Mouse (Mus musculus): ENCODE results near the gene Rnf220. TPM values are rescaled to one million over a fixed set of nuclear protein-coding genes. Genes with fewer than 3 reads are reported as not detected.
A peak's percentile ranks its signal among the peaks of the same experiment; 100 is the strongest.

Rnf220 gene
- polyA plus RNA-seq, 1 experiment from 2014 or later: 55.5 TPM

DNA sequence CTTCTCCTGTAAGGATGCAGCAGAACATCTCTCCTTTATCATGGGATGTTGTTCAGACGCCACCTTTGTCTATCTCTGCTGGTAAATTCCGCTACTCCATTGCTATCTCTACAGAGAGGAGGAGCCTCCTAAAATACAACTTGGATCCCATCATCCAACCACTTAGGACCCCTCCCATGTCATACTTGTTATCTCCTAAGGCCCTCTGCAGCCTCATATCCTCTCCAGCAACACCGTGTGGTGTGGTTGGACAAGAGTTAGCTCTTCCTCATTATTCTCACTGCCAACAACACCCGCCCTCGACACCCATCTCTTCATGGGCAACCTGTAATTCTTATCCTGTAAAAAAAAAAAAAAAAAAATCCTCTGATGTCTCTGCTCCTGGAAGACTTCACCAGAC is 175.8 kb downstream of the Rnf220 start:
- peaks cover 21% of the 10 kb centered on the region for H3K27me3 ChIP-seq (ENCODE audit: control insufficient read depth, insufficient read depth, low read length)
- WGBS: 93% methylated on average over 5 of the region's 5 CpGs
- H3K4me1 ChIP-seq (replicated peaks; ENCODE audit: control insufficient read depth, insufficient read depth, low read length): peaks cover 2% of the 10 kb centered on the region; the same call in 1 of the 2 replicates

DNA sequence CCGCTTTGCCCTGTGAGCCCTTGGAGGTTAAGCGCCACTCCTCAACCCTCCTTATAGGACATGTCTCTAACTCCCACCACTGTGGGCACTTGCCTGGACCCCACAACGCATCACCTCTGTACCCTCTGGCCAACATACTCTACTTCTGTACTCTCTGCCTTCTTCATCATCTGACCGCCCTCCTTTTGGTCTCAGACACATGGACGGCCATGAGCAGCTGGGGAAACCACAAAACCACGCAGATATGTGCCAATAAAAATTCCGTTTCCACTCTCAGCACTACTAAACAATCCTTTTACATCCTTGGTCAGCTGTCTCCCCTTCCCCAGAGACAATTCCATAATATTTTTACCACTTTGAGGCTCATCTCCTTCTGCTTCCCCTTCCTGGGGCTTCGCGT is 178.3 kb downstream of the Rnf220 start:
- Histone ChIP-seq H3K9me3 (ENCODE audit: control insufficient read depth, low read length) (no peaks in the 10 kb centered on the region), H3K27me3 (ENCODE audit: control insufficient read depth, insufficient read depth, low read length) (peaks cover 32% of the 10 kb centered on the region), H3K36me3 (ENCODE audit: control insufficient read depth, insufficient read depth, low read length) (no peaks in the 10 kb centered on the region), H3K4me2 (replicated peaks; ENCODE audit: low read depth, low read length) (no peak overlapping the region), H3K27ac (ENCODE audit: low read depth, low read length) (peak overlapping the region; percentile 76; the same call in 1 of the 2 replicates), H3K4me3 (ENCODE audit: low read depth, low read length) (no peak overlapping the region), H3K9ac (ENCODE audit: low read depth, low read length) (no peak overlapping the region), H3K4me1 (replicated peaks; ENCODE audit: control insufficient read depth, insufficient read depth, low read length) (peaks cover 5% of the 10 kb centered on the region; the same call in 1 of the 2 replicates)
- 93% methylated on average over 9 of the region's 9 CpGs for WGBS
- no peak for DNase-seq (ENCODE audit: low spot score)
- ATAC-seq (ENCODE audit: low FRiP score): no peak

More for the DNA sequence above, 175.8 kb downstream of the Rnf220 start:
- DNase-seq (ENCODE audit: low spot score) (no peak), ATAC-seq (ENCODE audit: low FRiP score) (no peak)
- no peak overlapping the region for H3K4me3 ChIP-seq (ENCODE audit: low read depth, low read length)
- no peak overlapping the region for H3K9ac ChIP-seq (ENCODE audit: low read depth, low read length)
- no peaks in the 10 kb centered on the region for H3K36me3 ChIP-seq (ENCODE audit: control insufficient read depth, insufficient read depth, low read length)
- no peak overlapping the region for H3K4me2 ChIP-seq (replicated peaks; ENCODE audit: low read depth, low read length)
- no peaks in the 10 kb centered on the region for H3K9me3 ChIP-seq (ENCODE audit: control insufficient read depth, low read length)
- H3K27ac ChIP-seq (ENCODE audit: low read depth, low read length): no peak overlapping the region

DNA sequence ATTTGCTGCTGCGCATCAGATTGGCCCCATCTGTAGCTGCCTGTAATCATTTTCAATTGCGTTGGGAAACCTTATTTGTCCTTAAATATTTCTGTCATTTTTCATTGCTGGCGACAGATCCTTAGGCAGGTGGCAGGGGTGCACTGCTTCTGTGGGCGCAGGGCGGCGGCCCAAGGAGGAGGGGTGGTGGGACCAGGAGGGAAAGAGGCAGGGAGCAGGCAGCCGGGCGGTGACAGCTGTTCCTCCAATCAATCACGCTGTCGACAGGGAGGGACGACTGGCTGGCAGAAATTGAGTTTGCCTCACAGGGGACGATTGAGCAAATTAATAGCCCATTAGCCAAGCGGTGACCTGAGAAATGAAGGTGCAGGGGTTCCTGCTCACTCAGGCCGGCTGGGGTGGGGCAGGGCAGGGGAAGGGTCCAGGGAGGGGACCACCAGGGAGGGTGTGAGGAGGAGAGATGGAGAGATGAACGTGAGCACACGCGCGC is 179.1 kb downstream of the Rnf220 start:
- ATAC-seq (ENCODE audit: low FRiP score): peak; percentile 76
- H3K4me3 ChIP-seq (ENCODE audit: low read depth, low read length): no peak overlapping the region
- no peaks in the 10 kb centered on the region for H3K9me3 ChIP-seq (ENCODE audit: control insufficient read depth, low read length)
- no peaks in the 10 kb centered on the region for H3K36me3 ChIP-seq (ENCODE audit: control insufficient read depth, insufficient read depth, low read length)
- H3K4me1 ChIP-seq (replicated peaks; ENCODE audit: control insufficient read depth, insufficient read depth, low read length): peaks cover 5% of the 10 kb centered on the region; the same call in 1 of the 2 replicates
- peak; percentile 69 for DNase-seq (ENCODE audit: low spot score)
- H3K27ac ChIP-seq (ENCODE audit: low read depth, low read length): peak overlapping the region; percentile 76
- H3K9ac ChIP-seq (ENCODE audit: low read depth, low read length): no peak overlapping the region
- H3K4me2 ChIP-seq (replicated peaks; ENCODE audit: low read depth, low read length): no peak overlapping the region
- WGBS: 12% methylated on average over 18 of the region's 18 CpGs
- peaks cover 39% of the 10 kb centered on the region for H3K27me3 ChIP-seq (ENCODE audit: control insufficient read depth, insufficient read depth, low read length)

DNA sequence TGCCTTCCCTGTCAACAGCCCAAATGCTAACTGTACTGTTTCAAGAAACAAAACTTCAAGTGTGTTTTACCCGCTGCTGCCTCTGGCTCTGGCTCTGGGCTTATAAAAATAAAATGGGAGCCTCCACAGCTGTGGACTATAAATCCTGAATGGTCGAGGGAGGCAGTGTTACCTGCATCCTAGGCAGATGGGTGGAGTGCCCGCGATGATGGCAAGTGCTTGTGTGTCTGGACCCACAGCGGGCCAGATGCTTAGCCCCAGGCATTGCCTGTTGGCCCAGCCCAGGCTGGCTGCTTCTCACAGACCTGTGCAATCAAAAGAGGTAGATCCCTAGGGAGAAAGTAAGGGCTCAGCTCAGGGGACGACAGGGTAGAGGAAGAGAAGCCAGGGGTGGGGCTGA is 180.1 kb downstream of the Rnf220 start:
- H3K27ac ChIP-seq (ENCODE audit: low read depth, low read length): peak overlapping the region; percentile 76
- H3K27me3 ChIP-seq (ENCODE audit: control insufficient read depth, insufficient read depth, low read length): peaks cover 42% of the 10 kb centered on the region
- H3K36me3 ChIP-seq (ENCODE audit: control insufficient read depth, insufficient read depth, low read length): no peaks in the 10 kb centered on the region
- 0 out of 2 replicates have a peak, but pooled peaks have one; percentile 13 for ATAC-seq (ENCODE audit: low FRiP score)
- WGBS: 49% methylated on average over 6 of the region's 6 CpGs
- no peak overlapping the region for H3K4me3 ChIP-seq (ENCODE audit: low read depth, low read length)
- no peak overlapping the region for H3K4me2 ChIP-seq (replicated peaks; ENCODE audit: low read depth, low read length)
- H3K9me3 ChIP-seq (ENCODE audit: control insufficient read depth, low read length): no peaks in the 10 kb centered on the region
- H3K9ac ChIP-seq (ENCODE audit: low read depth, low read length): no peak overlapping the region
- H3K4me1 ChIP-seq (replicated peaks; ENCODE audit: control insufficient read depth, insufficient read depth, low read length): peaks cover 11% of the 10 kb centered on the region; the same call in 1 of the 2 replicates
- no peak for DNase-seq (ENCODE audit: low spot score)

DNA sequence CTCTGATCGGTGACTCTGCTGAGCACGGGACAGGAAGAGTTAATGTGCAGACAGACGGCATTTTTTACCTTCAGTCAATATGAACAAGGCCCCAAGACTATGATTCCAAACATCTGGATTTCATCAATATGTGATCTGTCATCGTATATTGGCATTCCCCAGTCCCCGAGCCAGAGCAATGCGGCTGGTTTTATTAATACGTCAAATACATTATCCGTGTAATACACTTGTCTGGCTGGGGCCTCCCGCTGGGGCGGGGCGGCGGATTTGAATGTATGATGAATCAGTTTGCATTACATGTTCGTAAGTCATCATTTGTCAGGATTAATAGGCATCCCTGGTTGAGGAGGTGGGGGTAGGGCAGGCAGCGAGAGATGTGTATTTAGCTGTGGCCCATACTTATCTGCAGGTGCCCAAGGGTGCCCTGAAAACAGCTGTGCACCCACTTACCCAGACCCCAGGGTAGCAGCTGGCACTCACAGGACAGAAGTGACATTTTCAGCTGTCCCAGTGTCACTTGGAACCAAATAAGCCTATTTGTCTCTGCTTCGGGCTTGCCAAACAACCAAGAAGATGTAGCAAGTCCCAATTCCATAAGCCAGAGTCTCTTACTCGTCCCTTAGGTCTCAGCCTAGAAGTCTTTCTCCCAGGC is 181.9 kb downstream of the Rnf220 start:
- Histone ChIP-seq H3K4me3 (ENCODE audit: low read depth, low read length) (no peak overlapping the region), H3K27ac (ENCODE audit: low read depth, low read length) (no peak overlapping the region), H3K4me2 (replicated peaks; ENCODE audit: low read depth, low read length) (no peak overlapping the region), H3K36me3 (ENCODE audit: control insufficient read depth, insufficient read depth, low read length) (no peaks in the 10 kb centered on the region), H3K4me1 (replicated peaks; ENCODE audit: control insufficient read depth, insufficient read depth, low read length) (peaks cover 11% of the 10 kb centered on the region; the same call in 1 of the 2 replicates), H3K27me3 (ENCODE audit: control insufficient read depth, insufficient read depth, low read length) (peaks cover 41% of the 10 kb centered on the region), H3K9me3 (ENCODE audit: control insufficient read depth, low read length) (no peaks in the 10 kb centered on the region), H3K9ac (ENCODE audit: low read depth, low read length) (no peak overlapping the region)
- DNase-seq (ENCODE audit: low spot score): no peak
- no peak for ATAC-seq (ENCODE audit: low FRiP score)
- 64% methylated on average over 16 of the region's 16 CpGs for WGBS

DNA sequence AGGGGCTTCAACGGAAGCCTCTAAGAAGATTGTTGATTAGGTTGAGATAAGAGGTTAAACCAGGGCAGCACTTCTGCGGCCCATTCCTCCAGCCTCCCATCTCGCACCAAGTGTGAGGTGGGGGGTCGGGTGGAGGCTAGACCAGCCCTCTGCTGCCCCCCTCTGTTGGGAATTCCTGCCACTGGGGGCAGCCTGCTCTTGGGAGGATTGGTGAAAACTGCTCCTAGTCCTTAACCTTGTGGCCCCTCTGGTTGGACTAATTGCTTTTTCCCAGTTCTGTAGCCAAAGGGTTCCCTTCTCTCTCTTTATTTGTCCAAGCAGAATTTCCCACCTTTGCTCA is 183.8 kb downstream of the Rnf220 start:
- peak; percentile 49 for DNase-seq (ENCODE audit: low spot score)
- 0 out of 2 replicates have a peak overlapping the region, but pooled peaks have one; percentile 21 for H3K4me2 ChIP-seq (replicated peaks; ENCODE audit: low read depth, low read length)
- peaks cover 34% of the 10 kb centered on the region for H3K27me3 ChIP-seq (ENCODE audit: control insufficient read depth, insufficient read depth, low read length)
- no peak overlapping the region for H3K9ac ChIP-seq (ENCODE audit: low read depth, low read length)
- ATAC-seq (ENCODE audit: low FRiP score): no peak
- WGBS: 0% methylated on average over 4 of the region's 4 CpGs
- H3K36me3 ChIP-seq (ENCODE audit: control insufficient read depth, insufficient read depth, low read length): no peaks in the 10 kb centered on the region
- no peaks in the 10 kb centered on the region for H3K9me3 ChIP-seq (ENCODE audit: control insufficient read depth, low read length)
- no peak overlapping the region for H3K4me3 ChIP-seq (ENCODE audit: low read depth, low read length)
- no peak overlapping the region for H3K27ac ChIP-seq (ENCODE audit: low read depth, low read length)
- peaks cover 11% of the 10 kb centered on the region; the same call in 1 of the 2 replicates for H3K4me1 ChIP-seq (replicated peaks; ENCODE audit: control insufficient read depth, insufficient read depth, low read length)

DNA sequence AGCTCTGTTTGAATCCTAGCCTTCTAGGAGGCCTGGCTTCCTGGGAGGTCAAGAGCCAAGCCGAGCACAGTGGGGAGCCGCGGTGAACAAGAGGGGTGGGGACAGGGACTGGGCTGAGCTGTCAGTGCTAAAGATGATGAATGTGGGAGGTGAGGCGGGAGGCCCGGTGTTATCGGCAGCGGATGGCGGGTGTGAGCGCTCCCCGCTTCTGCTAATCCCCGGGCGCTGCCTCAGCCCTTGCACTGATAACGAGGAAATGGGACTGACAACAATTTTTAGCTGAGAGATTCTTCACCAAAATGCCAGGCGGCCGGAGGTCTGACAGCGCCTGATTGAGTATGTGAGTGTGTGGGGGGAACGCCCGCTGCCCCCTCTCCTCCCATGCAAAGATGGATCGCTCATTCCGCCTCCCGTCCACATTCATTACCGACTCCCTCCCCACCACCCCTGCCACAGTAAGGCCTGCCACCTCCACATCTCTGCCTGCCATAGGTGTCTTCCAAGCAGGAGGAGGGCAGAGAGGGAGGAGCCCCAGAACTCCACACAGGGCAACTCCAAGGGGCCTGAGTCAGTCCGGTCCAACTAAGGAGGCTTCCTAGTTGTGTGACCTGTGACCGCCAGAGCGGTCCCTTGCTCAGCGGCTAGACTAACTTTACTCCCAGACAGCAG is 184.3 kb downstream of the Rnf220 start:
- Histone ChIP-seq H3K27ac (ENCODE audit: low read depth, low read length) (peak overlapping the region; percentile 54), H3K4me1 (replicated peaks; ENCODE audit: control insufficient read depth, insufficient read depth, low read length) (peaks cover 11% of the 10 kb centered on the region; the same call in 1 of the 2 replicates)

DNA sequence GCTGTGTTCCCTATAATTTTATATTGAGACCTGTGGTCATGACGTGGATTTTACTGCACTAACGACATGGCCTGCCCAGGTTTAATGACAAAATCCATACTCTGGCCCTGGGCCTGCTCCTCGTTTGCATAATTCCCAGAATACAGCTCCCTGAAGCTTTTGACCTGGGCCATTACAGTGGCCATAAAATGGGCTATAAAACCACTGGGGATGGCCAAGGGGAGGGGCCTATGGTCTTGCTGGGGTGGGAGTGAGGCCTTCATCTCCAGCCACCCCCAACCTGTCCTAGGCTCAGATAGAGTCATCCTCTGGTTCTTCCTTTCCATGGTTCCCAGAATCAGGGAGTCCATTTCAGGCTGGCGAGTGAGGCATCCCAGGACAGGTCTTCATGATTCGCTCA is 185.0 kb downstream of the Rnf220 start:
- Histone ChIP-seq H3K4me3 (ENCODE audit: low read depth, low read length) (no peak overlapping the region), H3K9ac (ENCODE audit: low read depth, low read length) (no peak overlapping the region), H3K27ac (ENCODE audit: low read depth, low read length) (peak overlapping the region; percentile 54; the same call in 1 of the 2 replicates), H3K9me3 (ENCODE audit: control insufficient read depth, low read length) (no peaks in the 10 kb centered on the region), H3K36me3 (ENCODE audit: control insufficient read depth, insufficient read depth, low read length) (no peaks in the 10 kb centered on the region), H3K27me3 (ENCODE audit: control insufficient read depth, insufficient read depth, low read length) (peaks cover 35% of the 10 kb centered on the region), H3K4me1 (replicated peaks; ENCODE audit: control insufficient read depth, insufficient read depth, low read length) (peaks cover 11% of the 10 kb centered on the region; the same call in 1 of the 2 replicates), H3K4me2 (replicated peaks; ENCODE audit: low read depth, low read length) (no peak overlapping the region)
- WGBS: 46% methylated on average over 5 of the region's 5 CpGs
- ATAC-seq (ENCODE audit: low FRiP score) (no peak), DNase-seq (ENCODE audit: low spot score) (no peak)

More for the DNA sequence above, 184.3 kb downstream of the Rnf220 start:
- Histone ChIP-seq H3K4me3 (ENCODE audit: low read depth, low read length) (no peak overlapping the region), H3K9me3 (ENCODE audit: control insufficient read depth, low read length) (no peaks in the 10 kb centered on the region), H3K36me3 (ENCODE audit: control insufficient read depth, insufficient read depth, low read length) (no peaks in the 10 kb centered on the region), H3K27me3 (ENCODE audit: control insufficient read depth, insufficient read depth, low read length) (peaks cover 32% of the 10 kb centered on the region), H3K4me2 (replicated peaks; ENCODE audit: low read depth, low read length) (peak overlapping the region; percentile 21; the same call in 1 of the 2 replicates), H3K9ac (ENCODE audit: low read depth, low read length) (0 out of 2 replicates have a peak overlapping the region, but pooled peaks have one; percentile 11)
- WGBS: 2% methylated on average over 26 of the region's 26 CpGs
- DNase-seq (ENCODE audit: low spot score): no peak
- ATAC-seq (ENCODE audit: low FRiP score): peak; percentile 48

Measured in hindbrain, embryonic 11.5 days (tissue).